Mouse (Mus musculus) midbrain, embryonic 13.5 days (tissue): ENCODE data around the gene Krt8. TPM values are rescaled to one million over a fixed set of nuclear protein-coding genes. Genes with fewer than 3 reads are reported as not detected.
"Not testable (repeated sequence)": the region's sequence is repeated elsewhere in the genome, so short reads cannot be mapped to it uniquely, and the experiment has no call there.

Experiments
- ATAC-seq: fragments of 200-750 bp; cut with Nextera tagmentation; 2 replicates; pipeline ENCODE4 v1.8.0; 2017; ENCODE audit warnings: mild to moderate bottlenecking, moderate TSS enrichment, moderate library complexity
- H3K27ac ChIP-seq: fragments of 300-500 bp; sonication (generic); 2 replicates; pipeline ENCODE4 v1.5.1; 2015; ENCODE audit warnings: inconsistent platforms, mild to moderate bottlenecking, moderate library complexity
- H3K27me3 ChIP-seq: fragments of 300-500 bp; sonication (generic); 2 replicates; pipeline ENCODE4 v1.6.1; 2015; ENCODE audit warnings: mild to moderate bottlenecking, inconsistent platforms
- H3K36me3 ChIP-seq: fragments of 300-500 bp; sonication (generic); 2 replicates; pipeline ENCODE4 v1.6.1; 2015; ENCODE audit warnings: mild to moderate bottlenecking, inconsistent platforms
- H3K4me1 ChIP-seq: fragments of 300-500 bp; sonication (generic); replicated peaks from 2 replicates; pipeline ENCODE4 v1.6.1; 2015; ENCODE audit warnings: inconsistent platforms
- H3K4me2 ChIP-seq: fragments of 300-500 bp; sonication (generic); replicated peaks from 2 replicates; pipeline ENCODE4 v1.6.1; 2015; ENCODE audit warnings: moderate library complexity, mild to moderate bottlenecking, inconsistent platforms
- H3K4me3 ChIP-seq: fragments of 300-500 bp; sonication (generic); replicated peaks from 2 replicates; pipeline ENCODE4 v1.5.1; 2015; ENCODE audit warnings: mild to moderate bottlenecking, inconsistent platforms
- H3K9ac ChIP-seq: fragments of 300-500 bp; sonication (generic); replicated peaks from 2 replicates; pipeline ENCODE4 v1.6.1; 2015; ENCODE audit warnings: mild to moderate bottlenecking, inconsistent platforms
- H3K9me3 ChIP-seq: fragments of 300-500 bp; sonication (generic); 2 replicates; pipeline ENCODE4 v1.6.1; 2016; ENCODE audit warnings: mild to moderate bottlenecking, inconsistent platforms
- WGBS: fragments of 180-500 bp; shearing (Covaris S2); methylation state at CpG from one replicate; pipeline ENCODE4 v1.1.7; 2015; 5-methylcytosine and 5-hydroxymethylcytosine counted together
- polyA plus RNA-seq: library from polyadenylated mRNA; unstranded; fragments of >200 nt; fragmentation: Nextera tagmentation; extraction: Ambion mirVana; gene quantifications from 2 replicates; pipeline ENCODE4 v1.2.1, GENCODE M21; 2015

The Krt8 gene
- polyA plus RNA-seq, 1 experiment from 2014 or later: 1.6 TPM

- no peak overlapping the region for H3K4me3 ChIP-seq
- no peak for ATAC-seq
- H3K27me3 ChIP-seq: peaks cover 54% of the 10 kb centered on the region
- WGBS: 35% methylated on average over 11 of the region's 11 CpGs
- no peaks in the 10 kb centered on the region for H3K36me3 ChIP-seq
- H3K4me2 ChIP-seq: no peak overlapping the region
- H3K9me3 ChIP-seq: no peaks in the 10 kb centered on the region
- no peak overlapping the region for H3K9ac ChIP-seq
- peaks cover 27% of the 10 kb centered on the region for H3K4me1 ChIP-seq
- H3K27ac ChIP-seq: no peak overlapping the region
Measured at GRCm38 (mm10) chr15:102006317-102006716, 2.0 kb upstream of the Krt8 start.

GRCm38 (mm10) chr15:102005290-102005689 lies 1.0 kb upstream of the Krt8 start:
- WGBS: 48% methylated on average over 4 of the region's 4 CpGs
- Histone ChIP-seq H3K4me3 (no peak overlapping the region), H3K27me3 (peaks cover 64% of the 10 kb centered on the region), H3K36me3 (no peaks in the 10 kb centered on the region), H3K9ac (no peak overlapping the region), H3K9me3 (no peaks in the 10 kb centered on the region), H3K4me1 (peaks cover 27% of the 10 kb centered on the region), H3K4me2 (no peak overlapping the region), H3K27ac (no peak overlapping the region)
- no peak for ATAC-seq

- Histone ChIP-seq H3K27me3 (peaks cover 70% of the 10 kb centered on the region), H3K9me3 (no peaks in the 10 kb centered on the region)
- no peak for ATAC-seq
Measured at GRCm38 (mm10) chr15:102003516-102003915, 766 bp downstream of the Krt8 start.

GRCm38 (mm10) chr15:102002646-102003488 lies 1.4 kb downstream of the Krt8 start:
- H3K4me3 ChIP-seq: peak overlapping the region; percentile 31
- H3K36me3 ChIP-seq: no peaks in the 10 kb centered on the region
- peak overlapping the region; percentile 44; the same call in 1 of the 2 replicates for H3K9ac ChIP-seq
- no peak overlapping the region for H3K27ac ChIP-seq
- H3K4me1 ChIP-seq: peaks cover 27% of the 10 kb centered on the region
- peaks cover 70% of the 10 kb centered on the region for H3K27me3 ChIP-seq
- peak overlapping the region; percentile 51 for H3K4me2 ChIP-seq
- peak; percentile 64 for ATAC-seq
- WGBS: 4% methylated on average over 34 of the region's 34 CpGs
- no peaks in the 10 kb centered on the region for H3K9me3 ChIP-seq

More at GRCm38 (mm10) chr15:102003516-102003915, 766 bp downstream of the Krt8 start:
- no peaks in the 10 kb centered on the region for H3K36me3 ChIP-seq
- peaks cover 27% of the 10 kb centered on the region for H3K4me1 ChIP-seq
- no peak overlapping the region for H3K27ac ChIP-seq
- no peak overlapping the region for H3K9ac ChIP-seq
- peak overlapping the region; percentile 31 for H3K4me3 ChIP-seq
- peak overlapping the region; percentile 51 for H3K4me2 ChIP-seq
- 9% methylated on average over 12 of the region's 12 CpGs for WGBS

GRCm38 (mm10) chr15:101999676-102000335 lies 4.5 kb downstream of the Krt8 start:
- Histone ChIP-seq H3K4me1 (peaks cover 10% of the 10 kb centered on the region), H3K9ac (no peak overlapping the region), H3K4me3 (no peak overlapping the region), H3K27me3 (peaks cover 48% of the 10 kb centered on the region), H3K36me3 (no peaks in the 10 kb centered on the region), H3K4me2 (no peak overlapping the region), H3K27ac (no peak overlapping the region), H3K9me3 (no peaks in the 10 kb centered on the region)
- 89% methylated on average over 11 of the region's 11 CpGs for WGBS
- no peak for ATAC-seq

GRCm38 (mm10) chr15:101999156-101999555 lies 5.1 kb downstream of the Krt8 start:
- 93% methylated on average over 11 of the region's 11 CpGs for WGBS
- no peaks in the 10 kb centered on the region for H3K9me3 ChIP-seq
- no peak overlapping the region for H3K4me2 ChIP-seq
- peaks cover 44% of the 10 kb centered on the region for H3K27me3 ChIP-seq
- no peak overlapping the region for H3K27ac ChIP-seq
- H3K9ac ChIP-seq: no peak overlapping the region
- no peak overlapping the region for H3K4me3 ChIP-seq
- no peak for ATAC-seq
- H3K4me1 ChIP-seq: peaks cover 10% of the 10 kb centered on the region
- H3K36me3 ChIP-seq: no peaks in the 10 kb centered on the region

GRCm38 (mm10) chr15:101996450-101997078 lies 7.7 kb downstream of the Krt8 start:
- H3K9ac ChIP-seq, H3K9me3 ChIP-seq, H3K36me3 ChIP-seq, H3K27ac ChIP-seq, H3K4me1 ChIP-seq, H3K4me3 ChIP-seq, H3K4me2 ChIP-seq, ATAC-seq: not testable (repeated sequence)
- H3K27me3 ChIP-seq: peaks cover 35% of the 10 kb centered on the region
- 89% methylated on average over 11 of the region's 11 CpGs for WGBS

- H3K9me3 ChIP-seq: no peaks in the 10 kb centered on the region
- H3K36me3 ChIP-seq: no peaks in the 10 kb centered on the region
- 90% methylated on average over 4 of the region's 4 CpGs for WGBS
- no peaks in the 10 kb centered on the region for H3K4me1 ChIP-seq
- H3K9ac ChIP-seq: no peak overlapping the region
- H3K4me2 ChIP-seq: no peak overlapping the region
- H3K27ac ChIP-seq: no peak overlapping the region
- no peak overlapping the region for H3K4me3 ChIP-seq
- ATAC-seq: no peak
- peaks cover 30% of the 10 kb centered on the region; the same call in 1 of the 2 replicates for H3K27me3 ChIP-seq
Measured at GRCm38 (mm10) chr15:101995484-101996236, 8.6 kb downstream of the Krt8 start.

- H3K4me1 ChIP-seq: no peaks in the 10 kb centered on the region
- no peak overlapping the region for H3K27ac ChIP-seq
- peaks cover 21% of the 10 kb centered on the region; the same call in 1 of the 2 replicates for H3K27me3 ChIP-seq
- no peak overlapping the region for H3K9ac ChIP-seq
- H3K4me2 ChIP-seq: no peak overlapping the region
- no peaks in the 10 kb centered on the region for H3K9me3 ChIP-seq
- WGBS: 94% methylated on average over 6 of the region's 6 CpGs
- ATAC-seq: no peak
- H3K4me3 ChIP-seq: no peak overlapping the region
- H3K36me3 ChIP-seq: no peaks in the 10 kb centered on the region
Measured at GRCm38 (mm10) chr15:101994365-101994764, 9.9 kb downstream of the Krt8 start.

- no peaks in the 10 kb centered on the region for H3K4me1 ChIP-seq
- WGBS: 88% methylated on average over 6 of the region's 6 CpGs
Measured at GRCm38 (mm10) chr15:101990946-101991345, 13.3 kb downstream of the Krt8 start.

GRCm38 (mm10) chr15:101988714-101989113 lies 15.6 kb downstream of the Krt8 start:
- no peak overlapping the region for H3K4me3 ChIP-seq
- no peak for ATAC-seq
- H3K27me3 ChIP-seq: peaks cover 22% of the 10 kb centered on the region; the same call in 1 of the 2 replicates
- no peak overlapping the region for H3K9ac ChIP-seq
- H3K27ac ChIP-seq: no peak overlapping the region
- 65% methylated on average over 8 of the region's 8 CpGs for WGBS
- H3K9me3 ChIP-seq: no peaks in the 10 kb centered on the region
- H3K4me2 ChIP-seq: no peak overlapping the region
- peaks cover 3% of the 10 kb centered on the region; the same call in 1 of the 2 replicates for H3K4me1 ChIP-seq
- no peaks in the 10 kb centered on the region for H3K36me3 ChIP-seq

More at GRCm38 (mm10) chr15:101990946-101991345, 13.3 kb downstream of the Krt8 start:
- Histone ChIP-seq H3K27ac (no peak overlapping the region), H3K4me2 (no peak overlapping the region), H3K9me3 (no peaks in the 10 kb centered on the region), H3K36me3 (no peaks in the 10 kb centered on the region), H3K27me3 (peaks cover 29% of the 10 kb centered on the region; the same call in 1 of the 2 replicates), H3K9ac (no peak overlapping the region), H3K4me3 (no peak overlapping the region)
- no peak for ATAC-seq
